Mouse (Mus musculus) liver, embryonic 16.5 days (tissue): ENCODE results near the gene Slc34a3. TPM values are rescaled to one million over a fixed set of nuclear protein-coding genes. Genes with fewer than 3 reads are reported as not detected.

Source experiments
- ATAC-seq: fragments of 200-750 bp; cut with Nextera tagmentation; 2 replicates; pipeline ENCODE4 v1.8.0; 2017; ENCODE audit warnings: low read depth, mild to moderate bottlenecking, moderate number of reproducible peaks, moderate library complexity
- H3K27ac ChIP-seq: fragments of 300-500 bp; sonication (generic); 2 replicates; pipeline ENCODE4 v1.5.1; 2014; ENCODE audit warnings: mild to moderate bottlenecking, low read length
- H3K27me3 ChIP-seq: fragments of 300-500 bp; sonication (generic); 2 replicates; pipeline ENCODE4 v1.6.1; 2014; ENCODE audit warnings: low read depth, low read length, mixed read lengths; ENCODE audit not compliant: control insufficient read depth, insufficient read depth
- H3K36me3 ChIP-seq: fragments of 300-500 bp; sonication (generic); 2 replicates; pipeline ENCODE4 v1.6.1; 2014; ENCODE audit warnings: mild to moderate bottlenecking; ENCODE audit not compliant: control insufficient read depth, insufficient read depth
- H3K4me1 ChIP-seq: fragments of 300-500 bp; sonication (generic); 2 replicates; pipeline ENCODE4 v1.6.1; 2014; ENCODE audit warnings: low read depth, low read length, mixed read lengths; ENCODE audit not compliant: control insufficient read depth
- H3K4me2 ChIP-seq: fragments of 300-500 bp; sonication (generic); 2 replicates; pipeline ENCODE4 v1.6.1; 2014; ENCODE audit warnings: low read depth, low read length, mixed read lengths
- H3K4me3 ChIP-seq: fragments of 300-500 bp; sonication (generic); 2 replicates; pipeline ENCODE4 v1.5.1; 2014; ENCODE audit warnings: low read depth, mild to moderate bottlenecking, low read length
- H3K9ac ChIP-seq: fragments of 300-500 bp; sonication (generic); 2 replicates; pipeline ENCODE4 v1.6.1; 2014; ENCODE audit warnings: low read depth, low read length
- H3K9me3 ChIP-seq: fragments of 300-500 bp; sonication (generic); replicated peaks from 2 replicates; pipeline ENCODE4 v1.6.1; 2016; ENCODE audit warnings: low read length; ENCODE audit not compliant: control insufficient read depth
- WGBS: fragments of 180-500 bp; shearing (Covaris S2); extraction: QIAGEN DNeasy Blood & Tissue Kit; methylation state at CpG from one replicate; pipeline ENCODE4 v1.1.7; 2014; ENCODE audit not compliant: insufficient replicate concordance; 5-methylcytosine and 5-hydroxymethylcytosine counted together
- polyA plus RNA-seq: library from polyadenylated mRNA; unstranded; fragments of >200 nt; fragmentation: Nextera tagmentation; extraction: Ambion mirVana; gene quantifications from 2 replicates; pipeline ENCODE4 v1.2.1, GENCODE M21; 2015

Gene Slc34a3
- polyA plus RNA-seq, 1 experiment from 2014 or later, result 0.08 TPM

DNA sequence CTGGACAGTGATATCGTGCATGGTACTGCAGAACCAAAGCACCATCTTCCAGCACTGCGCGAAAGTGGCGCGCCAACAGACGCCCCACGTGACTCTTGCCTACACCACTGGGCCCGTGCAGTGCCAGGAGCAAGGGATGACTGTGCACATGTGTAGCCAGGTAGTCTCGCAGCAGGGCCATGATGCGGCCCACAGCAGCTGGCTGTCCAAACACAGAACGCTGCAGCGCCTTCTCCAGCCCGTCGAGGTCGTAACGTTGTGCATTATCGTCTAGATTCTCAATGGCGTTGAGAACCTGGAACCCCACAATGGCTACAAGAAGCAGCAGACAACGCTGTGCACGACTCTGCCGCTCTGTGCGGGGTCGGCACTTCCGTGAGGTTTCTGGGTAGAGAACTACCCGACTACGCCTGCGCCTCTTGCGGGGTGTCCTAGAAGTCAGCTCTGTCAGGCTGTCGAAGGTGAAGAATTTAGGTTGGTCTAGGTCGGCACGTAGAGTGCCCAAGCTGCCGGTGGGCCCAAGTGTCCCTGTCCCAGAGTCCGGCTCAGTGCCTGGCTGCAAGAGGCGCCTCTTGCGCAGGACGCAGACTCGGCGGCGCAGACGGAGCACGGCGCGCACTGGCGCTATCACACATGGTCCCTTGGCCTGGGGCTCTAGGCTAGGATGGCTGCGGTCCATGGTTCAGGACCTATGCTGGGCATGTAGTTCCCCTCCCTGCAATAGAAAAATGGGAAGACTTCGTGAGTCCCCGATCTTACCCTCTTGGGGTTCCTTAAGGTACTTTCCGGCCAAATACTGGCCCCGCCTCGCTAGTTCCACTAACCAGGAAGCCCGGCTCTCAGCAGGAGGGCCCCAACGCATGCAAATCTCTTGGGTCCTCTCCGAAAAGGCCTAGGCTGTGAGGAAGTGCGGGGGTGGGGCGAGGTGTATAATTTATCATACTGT is 38.7 kb downstream of the Slc34a3 start:
- Histone ChIP-seq H3K4me3 (peak overlapping the region; percentile 54), H3K4me2 (peak overlapping the region; percentile 71), H3K9me3 (no peaks in the 10 kb centered on the region), H3K27me3 (no peaks in the 10 kb centered on the region), H3K27ac (peak overlapping the region; percentile 79), H3K4me1 (peaks cover 40% of the 10 kb centered on the region), H3K9ac (peak overlapping the region; percentile 61), H3K36me3 (peaks cover 6% of the 10 kb centered on the region)
- WGBS, result 7% methylated on average over 55 of the region's 55 CpGs
- ATAC-seq, result peak; percentile 57

DNA sequence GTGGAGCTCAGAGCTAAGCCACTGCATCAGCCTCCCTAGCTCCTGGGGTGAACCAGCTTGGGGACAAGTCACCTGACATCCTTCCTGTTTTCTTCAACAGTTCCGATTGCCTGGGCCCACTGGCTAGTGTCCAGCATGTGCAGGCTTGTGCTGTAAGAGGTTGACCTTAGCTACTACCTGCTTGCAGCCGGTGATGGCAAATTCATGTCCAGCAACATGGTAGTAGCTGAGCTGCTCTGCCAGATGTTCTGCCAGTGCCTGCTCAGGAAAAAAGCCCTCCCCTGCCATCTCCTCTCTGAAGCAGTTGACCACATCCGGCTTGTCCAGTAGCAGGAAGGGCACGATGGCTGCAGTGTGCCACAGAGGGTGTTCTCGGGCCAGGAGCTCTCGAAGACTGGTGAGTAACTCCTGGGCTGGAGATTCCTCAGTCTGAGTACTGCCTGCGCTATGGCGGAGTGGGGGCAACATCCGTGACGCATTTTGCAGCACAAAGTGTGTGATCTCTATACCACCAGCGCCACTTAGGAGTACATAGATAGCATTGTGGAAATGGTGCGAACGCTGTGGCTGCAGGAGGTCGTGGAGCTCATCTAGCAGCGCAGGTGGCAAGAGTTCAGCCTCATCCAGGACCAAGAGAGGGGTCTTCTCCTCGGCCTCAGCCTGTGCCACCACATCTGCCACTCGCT is 39.5 kb downstream of the Slc34a3 start:
- no peaks in the 10 kb centered on the region for H3K9me3 ChIP-seq
- WGBS, result 35% methylated on average over 17 of the region's 17 CpGs
- peaks cover 2% of the 10 kb centered on the region; the same call in 1 of the 2 replicates for H3K36me3 ChIP-seq
- H3K27me3 ChIP-seq, result no peaks in the 10 kb centered on the region
- H3K4me3 ChIP-seq, result peak overlapping the region; percentile 54
- peak overlapping the region; percentile 71 for H3K4me2 ChIP-seq
- H3K4me1 ChIP-seq, result peaks cover 40% of the 10 kb centered on the region
- peak overlapping the region; percentile 61; the same call in 1 of the 2 replicates for H3K9ac ChIP-seq
- H3K27ac ChIP-seq, result peak overlapping the region; percentile 52
- ATAC-seq, result no peak

DNA sequence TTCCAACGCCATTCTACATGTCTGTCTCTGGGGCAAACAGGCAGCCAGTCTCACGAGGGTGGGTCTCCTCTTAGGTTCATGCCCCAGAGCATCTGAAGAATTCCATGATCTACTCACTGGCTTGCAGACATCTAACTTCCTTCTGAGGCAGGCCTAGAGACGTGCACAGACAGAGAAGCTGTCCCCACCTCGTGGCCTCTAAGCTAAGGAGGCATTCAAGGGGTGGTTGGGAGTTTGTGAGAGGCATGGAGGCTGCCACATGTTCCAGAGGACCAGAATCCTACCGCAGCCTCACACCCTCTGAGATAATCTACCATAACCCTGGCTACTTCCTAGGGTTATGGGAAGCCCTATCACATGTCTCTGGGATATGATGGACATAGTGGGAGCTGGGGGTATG is 40.2 kb downstream of the Slc34a3 start:
- peaks cover 40% of the 10 kb centered on the region for H3K4me1 ChIP-seq
- 0 out of 2 replicates have a peak overlapping the region, but pooled peaks have one; percentile 5 for H3K4me3 ChIP-seq
- H3K27me3 ChIP-seq, result no peaks in the 10 kb centered on the region
- WGBS, result 27% methylated on average over 5 of the region's 5 CpGs
- no peak overlapping the region for H3K9ac ChIP-seq
- ATAC-seq, result no peak
- no peaks in the 10 kb centered on the region for H3K9me3 ChIP-seq
- H3K4me2 ChIP-seq, result peak overlapping the region; percentile 71; the same call in 1 of the 2 replicates
- H3K27ac ChIP-seq, result peak overlapping the region; percentile 52
- H3K36me3 ChIP-seq, result peaks cover 2% of the 10 kb centered on the region; the same call in 1 of the 2 replicates

DNA sequence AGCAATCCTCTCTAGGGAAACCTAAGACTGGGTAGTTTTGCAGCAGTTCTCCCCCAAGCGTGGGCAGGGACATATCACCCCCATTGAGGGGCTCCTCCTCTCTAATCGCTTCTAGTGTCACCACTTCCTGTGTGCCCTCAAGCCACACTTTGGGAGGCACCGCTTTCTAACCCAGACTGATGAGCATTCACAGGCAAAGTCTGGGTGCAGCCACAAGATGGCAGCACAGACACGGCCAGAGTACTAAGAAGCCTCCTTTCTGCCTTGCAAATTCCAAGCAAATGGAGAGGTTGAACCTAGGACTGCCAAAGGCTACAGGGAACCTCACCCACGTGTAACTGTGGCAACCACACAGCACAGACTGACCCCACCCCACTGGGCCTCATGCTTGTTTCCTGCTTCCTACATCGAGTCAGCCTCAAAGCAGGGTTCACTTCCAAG is 40.8 kb downstream of the Slc34a3 start:
- Histone ChIP-seq H3K27me3 (no peaks in the 10 kb centered on the region), H3K9me3 (no peaks in the 10 kb centered on the region), H3K36me3 (peaks cover under 1% of the 10 kb centered on the region; the same call in 1 of the 2 replicates), H3K4me1 (peaks cover 40% of the 10 kb centered on the region), H3K4me3 (no peak overlapping the region), H3K27ac (no peak overlapping the region; the same call in 1 of the 2 replicates), H3K9ac (no peak overlapping the region), H3K4me2 (peak overlapping the region; percentile 71; the same call in 1 of the 2 replicates)
- peak; percentile 24 for ATAC-seq
- WGBS, result 1% methylated on average over 6 of the region's 6 CpGs

DNA sequence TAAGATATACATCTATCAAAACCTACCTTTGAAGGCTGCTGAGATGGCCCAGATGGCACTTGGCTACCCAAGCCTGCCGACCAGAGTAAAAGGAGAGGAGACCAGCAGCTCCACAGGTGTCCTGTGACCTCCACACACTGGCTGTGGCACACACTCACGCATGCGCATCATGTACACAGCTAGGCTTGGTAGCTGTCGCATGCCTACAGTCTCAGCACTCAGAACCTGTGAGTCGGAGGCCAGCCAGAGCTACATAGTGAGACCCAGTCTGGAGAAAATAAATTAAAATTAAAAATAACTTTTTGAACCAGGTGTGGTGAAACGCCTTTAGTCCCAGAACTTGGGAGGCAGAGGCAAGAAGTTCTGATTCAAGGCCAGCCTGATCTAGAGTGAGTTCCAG is 46.3 kb downstream of the Slc34a3 start:
- H3K4me1 ChIP-seq, result peaks cover 6% of the 10 kb centered on the region
- peaks cover 38% of the 10 kb centered on the region for H3K27me3 ChIP-seq
- H3K36me3 ChIP-seq, result no peaks in the 10 kb centered on the region
- no peak overlapping the region for H3K4me2 ChIP-seq
- ATAC-seq, result no peak
- no peak overlapping the region for H3K4me3 ChIP-seq
- no peak overlapping the region for H3K9ac ChIP-seq
- WGBS, result 70% methylated on average over 6 of the region's 6 CpGs
- H3K9me3 ChIP-seq, result no peaks in the 10 kb centered on the region
- H3K27ac ChIP-seq, result no peak overlapping the region

DNA sequence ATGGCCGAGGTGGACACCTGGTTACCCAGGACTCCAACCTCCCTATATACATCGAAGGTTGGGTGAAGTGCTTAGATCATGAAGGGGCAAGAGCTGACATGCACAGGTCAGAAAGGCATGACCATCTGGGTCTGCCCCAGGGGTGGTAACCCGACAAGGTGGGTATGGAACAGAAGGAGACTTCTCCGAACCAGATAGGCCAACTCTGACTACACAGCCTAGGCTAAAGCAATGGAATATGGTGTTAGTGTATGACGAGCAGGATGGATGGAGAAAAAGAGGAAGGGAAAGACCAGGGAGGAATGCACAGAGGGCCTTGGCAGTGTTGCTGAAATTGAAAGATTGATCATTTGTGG is 47.6 kb downstream of the Slc34a3 start:
- Histone ChIP-seq H3K27ac (no peak overlapping the region), H3K9me3 (no peaks in the 10 kb centered on the region), H3K27me3 (peaks cover 50% of the 10 kb centered on the region), H3K9ac (no peak overlapping the region), H3K36me3 (no peaks in the 10 kb centered on the region), H3K4me2 (peak overlapping the region; percentile 83; the same call in 1 of the 2 replicates), H3K4me1 (peaks cover 15% of the 10 kb centered on the region), H3K4me3 (no peak overlapping the region)
- whole genome bisulfite sequencing, result 33% methylated on average over 5 of the region's 5 CpGs
- no peak for ATAC-seq

DNA sequence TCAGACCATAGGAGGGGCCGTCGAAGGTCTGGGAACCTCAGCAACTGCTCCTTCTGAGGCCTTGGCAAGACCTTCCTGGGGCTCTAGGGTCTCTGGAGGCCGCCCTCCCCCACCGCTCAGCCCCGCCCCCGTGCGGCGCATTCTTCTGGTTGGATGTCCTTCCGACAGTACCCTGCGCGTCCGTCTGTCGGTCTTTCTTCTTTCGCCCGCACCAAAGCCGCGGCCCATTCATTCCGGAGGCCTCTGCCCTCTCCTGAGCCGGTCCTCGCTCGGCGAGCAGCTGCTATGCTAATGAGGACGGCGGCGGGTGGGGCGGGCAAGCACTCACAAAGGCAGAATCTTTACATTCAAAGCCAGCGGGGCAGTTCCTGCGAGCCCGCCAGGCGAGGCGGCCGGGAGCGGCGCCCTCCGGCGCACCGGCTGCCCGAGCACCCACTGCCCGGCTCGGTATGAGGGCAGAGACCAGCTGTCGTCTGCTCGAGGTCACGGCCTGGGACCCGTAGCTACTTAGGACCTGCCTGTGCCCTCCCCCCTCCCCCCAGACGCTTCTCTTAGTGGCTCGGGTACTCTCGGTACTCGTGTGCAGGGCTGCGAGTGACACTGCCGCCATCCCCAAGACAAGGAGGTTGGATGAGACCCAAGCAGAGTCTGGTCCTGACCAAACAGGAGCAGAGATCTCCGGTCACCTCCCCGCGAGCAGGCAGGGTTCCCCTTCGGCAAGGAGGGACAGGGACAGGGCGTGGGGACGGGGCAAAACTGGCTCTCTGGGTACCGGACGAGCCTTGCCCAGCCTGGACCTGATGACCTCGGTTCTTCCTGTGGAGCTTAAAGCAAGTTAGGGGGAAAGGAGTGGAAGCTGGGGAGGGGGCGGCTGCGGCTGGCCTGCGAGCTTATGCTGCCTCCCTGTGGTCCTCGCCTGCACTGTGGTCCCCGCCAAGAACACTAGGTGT is 48.3 kb downstream of the Slc34a3 start:
- ATAC-seq, result peak; percentile 35; the same call in 1 of the 2 replicates

DNA sequence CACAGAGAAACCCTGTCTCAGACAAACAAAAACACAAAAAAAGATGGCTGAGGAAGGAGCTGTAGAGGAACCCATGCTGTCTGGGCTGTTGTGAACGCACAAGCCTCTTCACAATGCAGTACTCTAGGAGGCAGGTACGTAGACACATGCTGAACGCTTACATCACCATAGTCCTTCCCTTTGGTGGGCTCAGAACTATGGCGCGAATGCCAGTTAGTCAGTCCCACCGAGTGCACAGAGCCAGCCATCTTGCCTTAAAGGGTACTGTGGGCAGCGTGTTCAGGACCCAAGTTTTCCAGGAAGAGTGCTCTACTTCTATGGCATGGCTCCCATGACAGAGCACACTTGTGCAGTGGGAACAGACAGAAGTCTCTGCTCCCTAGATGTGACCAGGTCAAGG is 49.7 kb downstream of the Slc34a3 start:
- Histone ChIP-seq H3K27ac (no peak overlapping the region), H3K4me2 (no peak overlapping the region), H3K4me1 (peaks cover 28% of the 10 kb centered on the region), H3K27me3 (peaks cover 64% of the 10 kb centered on the region), H3K9me3 (no peaks in the 10 kb centered on the region), H3K9ac (no peak overlapping the region), H3K4me3 (no peak overlapping the region), H3K36me3 (no peaks in the 10 kb centered on the region)
- no peak for ATAC-seq
- 85% methylated on average over 7 of the region's 7 CpGs for WGBS

More for the DNA sequence above, 48.3 kb downstream of the Slc34a3 start:
- H3K27me3 ChIP-seq, result peaks cover 56% of the 10 kb centered on the region
- no peaks in the 10 kb centered on the region for H3K36me3 ChIP-seq
- no peaks in the 10 kb centered on the region for H3K9me3 ChIP-seq
- peak overlapping the region; percentile 56 for H3K4me3 ChIP-seq
- WGBS, result 2% methylated on average over 64 of the region's 64 CpGs
- H3K27ac ChIP-seq, result no peak overlapping the region
- H3K4me1 ChIP-seq, result peaks cover 21% of the 10 kb centered on the region
- H3K4me2 ChIP-seq, result peak overlapping the region; percentile 83
- peak overlapping the region; percentile 56 for H3K9ac ChIP-seq
